Mouse (Mus musculus): ENCODE data around the gene Slc22a13. TPM values are rescaled to one million over a fixed set of nuclear protein-coding genes. Genes with fewer than 3 reads are reported as not detected.

The Slc22a13 gene
- polyA plus RNA-seq, 1 experiment from 2014 or later, result not detected

DNA sequence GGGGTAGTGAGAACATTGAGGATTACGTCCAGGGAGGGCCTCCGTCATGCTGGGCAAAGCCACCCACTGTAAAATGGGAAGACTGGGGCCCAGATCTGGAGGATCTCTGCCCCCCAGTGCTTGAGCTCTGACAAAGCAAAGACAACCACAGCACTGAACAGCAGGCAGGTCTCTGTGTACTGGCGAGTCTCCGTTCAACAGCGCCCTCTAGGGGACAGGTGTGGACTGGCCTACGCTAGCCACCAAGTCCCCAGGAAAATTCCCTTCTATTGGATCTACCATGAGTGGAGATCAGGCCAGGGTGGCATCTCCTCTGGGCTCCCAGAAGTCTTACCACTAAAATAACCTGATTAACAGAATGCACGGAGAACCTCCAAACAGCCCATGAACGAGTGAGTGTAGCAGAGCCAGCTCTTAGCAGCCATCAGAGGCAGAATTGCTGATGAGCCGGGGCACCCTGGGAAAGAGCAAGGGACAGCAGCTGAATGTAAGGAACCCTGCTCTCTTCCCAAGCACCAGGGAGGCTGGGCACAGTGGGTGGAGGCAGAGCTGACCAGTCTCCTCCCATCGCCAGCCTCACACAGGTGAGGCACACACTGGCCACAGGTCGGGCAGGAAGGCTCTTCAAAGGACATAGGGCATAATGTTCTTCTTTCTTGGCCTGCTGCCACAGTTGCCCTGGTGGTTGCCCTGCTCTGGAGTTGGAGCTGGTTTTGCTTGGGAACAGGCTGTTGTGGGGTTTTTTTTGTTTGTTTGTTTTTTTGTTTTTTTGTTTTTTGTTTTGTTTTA, 16.5 kb downstream of the Slc22a13 start:
- Histone ChIP-seq H3K4me1 (no peaks in the 10 kb centered on the region), H3K27ac (no peak overlapping the region), H3K9me3 (no peaks in the 10 kb centered on the region), H3K36me3 (no peaks in the 10 kb centered on the region), H3K9ac (no peak overlapping the region), H3K4me3 (no peak overlapping the region), H3K4me2 (no peak overlapping the region), H3K27me3 (no peaks in the 10 kb centered on the region)
- ATAC-seq (ENCODE audit: borderline replicate concordance, extremely low read depth, low FRiP score, low TSS enrichment), result no peak
- WGBS, result 29% methylated on average over 11 of the region's 11 CpGs

DNA sequence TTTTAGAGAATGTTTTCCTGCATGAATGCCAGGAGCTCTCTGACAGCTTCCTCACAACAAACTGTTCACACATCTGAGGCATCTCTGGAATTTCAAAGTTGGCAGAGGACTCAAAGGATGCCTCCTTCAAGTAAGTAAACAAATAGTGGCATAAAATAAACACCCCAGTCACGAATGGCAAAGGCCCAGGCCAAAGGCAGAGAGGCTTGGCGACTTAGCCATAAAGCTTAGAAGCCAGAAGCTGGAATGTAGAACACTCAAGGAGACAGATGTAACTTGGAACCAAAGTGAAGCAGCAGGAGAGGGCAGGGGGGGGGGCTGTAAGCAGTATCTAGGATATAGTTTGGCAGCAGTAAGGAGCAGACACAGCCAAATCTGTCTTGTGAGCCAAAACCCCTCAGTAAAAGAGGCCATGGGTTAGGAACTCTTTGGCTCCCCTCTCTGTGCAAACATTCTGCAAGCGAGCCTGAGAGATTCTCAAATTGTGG, 27.6 kb downstream of the Slc22a13 start:
- H3K4me2 ChIP-seq, result no peak overlapping the region
- no peak overlapping the region for H3K4me3 ChIP-seq
- peaks cover 22% of the 10 kb centered on the region for H3K4me1 ChIP-seq
- H3K27ac ChIP-seq, result peak overlapping the region; percentile 68
- H3K27me3 ChIP-seq, result no peaks in the 10 kb centered on the region
- 3% methylated on average over 3 of the region's 3 CpGs for WGBS
- H3K36me3 ChIP-seq, result no peaks in the 10 kb centered on the region
- no peak overlapping the region for H3K9ac ChIP-seq
- peak; percentile 86 for ATAC-seq (ENCODE audit: borderline replicate concordance, extremely low read depth, low FRiP score, low TSS enrichment)
- H3K9me3 ChIP-seq, result no peaks in the 10 kb centered on the region

DNA sequence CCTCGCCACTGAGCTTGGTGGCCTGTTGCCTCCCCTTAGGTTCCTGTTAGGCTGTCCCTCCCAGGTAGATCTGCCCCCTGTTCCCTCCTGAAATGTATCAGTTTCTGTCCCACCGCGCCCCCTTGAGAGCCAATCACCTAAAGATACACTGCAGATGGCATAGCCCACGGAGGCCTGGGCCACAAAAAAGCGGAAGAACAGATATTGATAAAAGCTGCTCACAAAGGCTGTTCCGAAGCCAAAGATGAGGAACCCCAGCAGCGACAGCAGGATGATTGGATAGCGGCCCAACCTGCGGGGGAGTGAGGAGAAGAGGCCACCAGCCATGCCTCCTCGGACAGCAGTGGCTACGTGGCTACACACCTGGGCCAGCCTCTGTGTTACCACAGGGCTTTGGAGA, 29.6 kb downstream of the Slc22a13 start:
- H3K4me2 ChIP-seq, result no peak overlapping the region
- ATAC-seq (ENCODE audit: borderline replicate concordance, extremely low read depth, low FRiP score, low TSS enrichment), result no peak
- no peak overlapping the region for H3K4me3 ChIP-seq
- WGBS, result 83% methylated on average over 11 of the region's 11 CpGs
- no peak overlapping the region for H3K27ac ChIP-seq
- H3K36me3 ChIP-seq, result no peaks in the 10 kb centered on the region
- no peak overlapping the region for H3K9ac ChIP-seq
- H3K27me3 ChIP-seq, result no peaks in the 10 kb centered on the region
- H3K9me3 ChIP-seq, result no peaks in the 10 kb centered on the region
- H3K4me1 ChIP-seq, result peaks cover 22% of the 10 kb centered on the region

DNA sequence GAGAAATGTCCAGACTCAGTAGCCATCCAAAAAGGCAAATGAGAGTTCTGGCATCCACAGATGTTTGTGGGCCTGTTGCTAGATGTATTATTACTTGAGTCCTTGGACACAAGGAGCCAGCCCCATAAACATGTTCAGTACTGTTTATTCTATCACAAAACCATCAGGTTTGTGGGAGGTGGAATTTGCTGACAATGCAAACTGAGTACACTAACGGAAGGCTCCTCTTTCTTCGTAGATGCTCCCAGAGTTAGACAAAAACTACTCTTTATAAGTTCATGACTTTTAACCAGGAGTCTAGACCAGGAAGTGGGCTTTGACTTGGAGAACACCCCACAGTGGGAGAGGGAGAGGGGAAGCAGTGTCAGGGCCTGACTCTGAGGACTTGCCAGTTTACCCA, 41.3 kb downstream of the Slc22a13 start:
- 96% methylated on average over 2 of the region's 2 CpGs for WGBS
- ATAC-seq (ENCODE audit: borderline replicate concordance, extremely low read depth, low FRiP score, low TSS enrichment), result no peak
- H3K9ac ChIP-seq, result no peak overlapping the region

DNA sequence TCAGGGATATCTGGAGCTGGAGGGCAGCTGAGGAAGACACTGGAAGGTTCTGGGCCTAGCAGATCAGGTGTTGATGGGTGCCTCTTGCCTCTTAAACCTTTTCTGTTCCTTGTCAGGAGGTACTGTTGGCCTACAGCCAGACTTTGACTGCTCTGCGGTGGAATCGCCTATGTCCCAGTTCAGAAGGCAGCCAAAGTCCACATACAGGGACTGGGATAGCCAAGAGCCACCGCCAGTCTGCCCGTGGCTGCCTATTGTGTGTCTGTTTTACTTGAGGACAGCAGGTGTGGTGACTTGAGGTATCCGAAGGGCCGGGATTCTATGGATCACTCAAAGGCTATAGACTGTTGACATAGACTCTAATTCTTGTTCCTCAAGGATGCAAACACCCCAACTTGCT, 43.4 kb downstream of the Slc22a13 start:
- Histone ChIP-seq H3K27me3 (no peaks in the 10 kb centered on the region), H3K9ac (no peak overlapping the region), H3K9me3 (no peaks in the 10 kb centered on the region), H3K27ac (no peak overlapping the region), H3K4me1 (no peaks in the 10 kb centered on the region), H3K36me3 (no peaks in the 10 kb centered on the region), H3K4me2 (no peak overlapping the region), H3K4me3 (no peak overlapping the region)
- 86% methylated on average over 6 of the region's 6 CpGs for WGBS
- ATAC-seq (ENCODE audit: borderline replicate concordance, extremely low read depth, low FRiP score, low TSS enrichment), result no peak

More for the DNA sequence above, 41.3 kb downstream of the Slc22a13 start:
- no peak overlapping the region for H3K4me2 ChIP-seq
- no peak overlapping the region for H3K4me3 ChIP-seq
- no peak overlapping the region for H3K27ac ChIP-seq
- H3K9me3 ChIP-seq, result no peaks in the 10 kb centered on the region
- H3K36me3 ChIP-seq, result no peaks in the 10 kb centered on the region
- no peaks in the 10 kb centered on the region for H3K4me1 ChIP-seq
- H3K27me3 ChIP-seq, result no peaks in the 10 kb centered on the region

DNA sequence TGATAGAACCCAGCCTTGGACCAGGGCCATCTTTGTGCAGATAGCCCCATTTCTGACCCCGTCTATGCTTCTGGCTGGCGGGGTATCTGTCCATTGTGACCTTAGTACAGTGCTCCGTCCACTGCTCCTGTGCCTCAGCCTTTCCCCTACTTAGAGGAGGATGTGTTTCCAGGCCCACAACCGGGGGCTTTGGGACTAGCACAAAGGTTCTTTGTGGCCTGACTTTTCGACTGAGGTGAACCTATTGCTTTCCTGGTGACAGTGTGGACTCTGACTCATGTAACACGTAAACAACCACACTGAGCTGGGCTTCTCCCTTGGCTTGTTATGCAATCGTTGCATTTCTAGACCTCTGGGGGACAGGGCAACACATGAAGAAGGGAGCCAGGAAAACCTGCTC, 44.2 kb downstream of the Slc22a13 start:
- Histone ChIP-seq H3K36me3 (no peaks in the 10 kb centered on the region), H3K4me2 (no peak overlapping the region), H3K4me1 (no peaks in the 10 kb centered on the region), H3K27ac (no peak overlapping the region), H3K9me3 (no peaks in the 10 kb centered on the region), H3K4me3 (no peak overlapping the region), H3K9ac (no peak overlapping the region), H3K27me3 (no peaks in the 10 kb centered on the region)
- no peak for ATAC-seq (ENCODE audit: borderline replicate concordance, extremely low read depth, low FRiP score, low TSS enrichment)
- whole genome bisulfite sequencing, result 83% methylated on average over 7 of the region's 7 CpGs

DNA sequence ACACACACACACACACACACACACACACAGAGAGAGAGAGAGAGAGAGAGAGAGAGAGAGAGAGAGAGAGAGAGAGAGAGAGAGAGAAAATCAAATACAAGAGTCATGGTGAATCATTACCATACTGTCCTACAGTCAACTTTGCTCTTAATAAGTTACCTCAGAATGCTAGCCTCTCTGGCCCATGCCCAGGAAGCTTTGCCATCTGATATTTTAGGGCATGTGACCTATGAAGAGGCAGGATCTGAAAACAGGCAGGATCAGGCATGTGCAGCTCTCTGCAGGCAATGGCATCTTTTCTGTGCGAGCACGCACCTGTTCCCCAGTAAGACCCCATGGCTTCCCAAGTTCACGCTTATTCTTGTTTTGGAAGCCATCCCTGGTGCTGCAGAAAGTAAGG, 48.2 kb downstream of the Slc22a13 start:
- Histone ChIP-seq H3K9me3 (no peaks in the 10 kb centered on the region), H3K27ac (no peak overlapping the region), H3K4me2 (no peak overlapping the region), H3K4me1 (no peaks in the 10 kb centered on the region), H3K9ac (no peak overlapping the region), H3K36me3 (no peaks in the 10 kb centered on the region), H3K4me3 (no peak overlapping the region), H3K27me3 (peaks cover 9% of the 10 kb centered on the region; the same call in 1 of the 2 replicates)
- no peak for ATAC-seq (ENCODE audit: borderline replicate concordance, extremely low read depth, low FRiP score, low TSS enrichment)
- WGBS, result 80% methylated on average over 3 of the region's 3 CpGs

DNA sequence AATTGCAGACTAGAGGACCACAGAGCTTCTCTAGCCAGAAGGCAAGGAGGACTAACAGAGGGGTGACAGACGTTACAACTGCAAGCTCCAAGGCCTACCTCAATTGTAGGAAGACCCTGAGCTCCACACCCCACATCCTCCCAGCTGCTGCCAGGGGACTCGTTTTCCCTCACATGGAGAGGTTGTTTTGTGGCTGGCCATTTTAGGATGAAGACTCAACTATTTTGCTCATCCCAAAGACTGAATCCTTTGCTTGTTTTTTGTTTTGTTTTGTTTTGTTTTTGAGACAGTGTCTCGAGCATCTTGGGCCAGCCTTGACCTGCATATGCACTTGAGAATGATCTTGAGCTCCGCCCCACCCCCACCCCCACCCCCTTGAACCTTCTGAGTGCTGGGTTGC, 50.0 kb downstream of the Slc22a13 start, which contains the start of gene Gm47289:
Gm47289 (plus strand) TSS at position 301 of the 400 bp plus-strand sequence.
- Histone ChIP-seq H3K36me3 (no peaks in the 10 kb centered on the region), H3K9me3 (no peaks in the 10 kb centered on the region), H3K4me3 (no peak within 1 kb of the TSS), H3K4me2 (no peak within 1 kb of the TSS), H3K27me3 (peaks cover 22% of the 10 kb centered on the region; the same call in 1 of the 2 replicates), H3K9ac (no peak within 1 kb of the TSS), H3K27ac (no peak within 1 kb of the TSS), H3K4me1 (no peaks in the 10 kb centered on the region)
- 47% methylated on average over 4 of the region's 4 CpGs for WGBS
- no peak for ATAC-seq (ENCODE audit: borderline replicate concordance, extremely low read depth, low FRiP score, low TSS enrichment)

DNA sequence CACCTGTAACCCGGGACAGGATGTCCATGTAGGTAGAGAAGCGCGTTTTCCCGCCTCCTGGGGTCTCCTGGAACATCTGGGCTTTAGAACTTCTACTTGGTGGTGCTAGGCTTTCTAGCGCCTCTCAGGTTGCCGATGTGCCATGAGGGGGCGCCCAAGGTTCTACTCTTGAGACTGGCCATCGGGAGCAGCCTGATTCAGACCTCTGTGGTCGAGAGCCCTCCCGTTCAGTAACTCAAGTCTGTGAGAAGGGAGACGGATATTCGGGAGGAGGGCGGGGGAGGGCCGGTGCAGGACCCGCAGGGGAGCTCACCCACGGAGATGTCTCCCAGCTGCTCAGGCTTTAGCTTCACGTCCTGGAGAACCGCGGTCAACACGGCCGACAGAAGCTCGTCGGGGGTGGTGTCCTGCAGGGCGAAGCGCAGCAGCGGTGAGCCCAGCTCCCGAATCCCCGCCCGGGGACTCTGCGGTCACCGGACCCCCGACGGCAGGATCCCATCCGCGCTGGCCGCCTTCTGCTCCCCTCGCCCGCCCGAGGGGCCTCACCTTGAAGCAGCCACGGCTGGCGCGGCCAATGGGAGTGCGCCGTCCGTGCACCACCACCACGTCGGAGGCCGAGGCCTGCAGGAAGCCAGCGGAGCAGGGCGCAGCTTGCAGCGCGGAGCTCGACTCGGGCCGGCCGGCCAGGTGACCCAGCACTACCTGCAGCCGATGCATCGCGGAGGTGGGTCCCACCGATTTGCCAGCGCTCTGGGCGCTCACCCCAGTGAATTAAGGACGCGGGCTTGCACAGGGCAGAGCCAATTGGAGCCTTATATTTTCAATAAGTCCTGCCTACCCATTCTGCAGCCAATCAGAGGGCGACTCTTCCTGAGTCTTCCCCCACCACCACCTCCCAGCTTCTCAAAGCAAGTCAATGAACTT, 52.4 kb downstream of the Slc22a13 start, which contains the start of gene Acaa1b:
Acaa1b (minus strand) TSS at position 816 of the 924 bp plus-strand sequence.
- ATAC-seq (ENCODE audit: borderline replicate concordance, extremely low read depth, low FRiP score, low TSS enrichment), result peak; percentile 81

DNA sequence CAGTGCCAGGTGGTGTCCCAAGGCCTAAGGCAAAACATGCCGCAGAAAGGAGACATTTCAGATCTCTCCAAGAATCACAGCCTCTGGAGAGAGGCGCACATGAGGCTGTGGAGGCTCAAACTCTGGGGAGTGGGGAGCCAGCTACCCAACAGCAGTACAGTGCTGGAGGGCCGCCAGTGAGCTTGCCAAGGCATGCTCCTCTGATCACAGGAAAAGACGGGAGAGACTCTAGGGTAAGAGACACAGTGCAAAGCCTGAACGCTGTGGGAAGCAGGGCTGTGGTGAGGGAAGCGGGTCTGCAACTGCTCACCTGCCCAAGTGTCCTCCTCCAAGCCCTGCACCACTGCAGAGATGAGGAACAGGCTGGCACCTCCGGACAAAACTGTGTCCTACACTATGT, 53.1 kb downstream of the Slc22a13 start:
- Histone ChIP-seq H3K9ac (no peak overlapping the region), H3K36me3 (no peaks in the 10 kb centered on the region), H3K27ac (no peak overlapping the region), H3K4me3 (no peak overlapping the region), H3K4me2 (peak overlapping the region; percentile 70), H3K9me3 (no peaks in the 10 kb centered on the region), H3K27me3 (peaks cover 22% of the 10 kb centered on the region; the same call in 1 of the 2 replicates), H3K4me1 (no peaks in the 10 kb centered on the region)
- peak; percentile 6; the same call in 1 of the 2 replicates for ATAC-seq (ENCODE audit: borderline replicate concordance, extremely low read depth, low FRiP score, low TSS enrichment)
- WGBS, result 49% methylated on average over 7 of the region's 7 CpGs

More for the DNA sequence above, 52.4 kb downstream of the Slc22a13 start, which contains the start of gene Acaa1b:
- Histone ChIP-seq H3K36me3 (no peaks in the 10 kb centered on the region), H3K9me3 (no peaks in the 10 kb centered on the region), H3K4me2 (peak within 1 kb of the TSS; percentile 70), H3K4me1 (no peaks in the 10 kb centered on the region), H3K4me3 (peak within 1 kb of the TSS; percentile 46), H3K9ac (peak within 1 kb of the TSS; percentile 31; the same call in 1 of the 2 replicates), H3K27ac (no peak within 1 kb of the TSS), H3K27me3 (peaks cover 22% of the 10 kb centered on the region; the same call in 1 of the 2 replicates)
- WGBS, result under 1% methylated on average over 65 of the region's 65 CpGs

DNA sequence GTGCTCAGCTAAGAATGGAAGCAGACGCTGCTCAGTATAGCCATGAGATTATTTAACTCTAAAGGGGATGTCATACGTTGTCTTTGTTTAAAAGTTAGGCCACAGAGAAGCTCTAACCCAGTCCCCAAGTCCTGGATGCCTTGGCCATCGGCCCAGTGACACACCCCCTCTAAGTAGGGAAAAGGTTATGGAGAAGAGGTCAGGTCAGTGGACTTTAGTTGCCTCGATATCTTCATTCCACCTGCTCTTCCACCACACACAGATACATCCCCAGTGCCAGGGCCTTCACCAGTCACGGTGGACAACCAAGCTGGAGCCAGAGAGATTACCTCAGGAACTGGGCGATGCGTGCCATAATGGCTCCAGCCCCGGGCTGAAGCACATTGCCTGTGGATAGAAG, 53.5 kb downstream of the Slc22a13 start:
- Histone ChIP-seq H3K9me3 (no peaks in the 10 kb centered on the region), H3K27me3 (peaks cover 22% of the 10 kb centered on the region; the same call in 1 of the 2 replicates), H3K27ac (no peak overlapping the region), H3K4me3 (no peak overlapping the region), H3K4me2 (no peak overlapping the region), H3K36me3 (no peaks in the 10 kb centered on the region), H3K4me1 (no peaks in the 10 kb centered on the region), H3K9ac (no peak overlapping the region)
- 71% methylated on average over 8 of the region's 8 CpGs for WGBS
- ATAC-seq (ENCODE audit: borderline replicate concordance, extremely low read depth, low FRiP score, low TSS enrichment), result no peak

Data from lung, embryonic 15.5 days (tissue).